Mouse (Mus musculus) E14TG2a.4 (cell line): ENCODE data around the gene Imp3.

Experiments used
- CTCF ChIP-seq: conservative IDR thresholded peaks from 2 replicates; pipeline ENCODE4 v1.5.1; 2014; ENCODE audit warnings: low read length
- POU5F1 ChIP-seq: IDR thresholded peaks from 2 replicates; pipeline ENCODE4 v1.6.1; 2014; ENCODE audit warnings: low read length, borderline replicate concordance

DNA sequence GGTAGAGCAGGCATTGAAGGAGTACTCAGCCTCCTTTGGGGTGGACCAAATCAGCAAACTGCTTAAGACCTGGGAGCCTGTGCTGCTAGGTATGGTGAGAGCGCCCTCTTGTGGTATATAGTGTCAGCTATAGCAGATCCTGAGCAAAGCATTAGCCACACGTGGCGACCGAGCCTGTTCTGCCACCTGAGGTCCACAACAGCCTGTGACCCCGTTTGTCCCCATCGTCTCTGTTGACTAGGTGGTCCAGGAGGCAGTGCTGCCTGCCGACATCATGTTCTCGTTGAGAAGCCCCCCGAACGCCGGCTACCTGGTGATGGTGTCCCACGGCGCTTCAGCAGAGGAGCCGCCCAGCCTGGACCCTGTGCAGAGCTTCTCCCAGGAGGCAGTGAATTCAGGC is 47.5 kb upstream of the Imp3 start:
- TF ChIP-seq CTCF (peak; percentile 68), POU5F1 (no peak)
